Mouse (Mus musculus) urinary bladder, postnatal 14 days (tissue): ENCODE data around the gene Slc38a11.

Source experiments
- DNase-seq: peaks from one replicate; pipeline ENCODE4 v3.0.0; 2021; ENCODE audit warnings: low spot score

Slc38a11 gene

DNA sequence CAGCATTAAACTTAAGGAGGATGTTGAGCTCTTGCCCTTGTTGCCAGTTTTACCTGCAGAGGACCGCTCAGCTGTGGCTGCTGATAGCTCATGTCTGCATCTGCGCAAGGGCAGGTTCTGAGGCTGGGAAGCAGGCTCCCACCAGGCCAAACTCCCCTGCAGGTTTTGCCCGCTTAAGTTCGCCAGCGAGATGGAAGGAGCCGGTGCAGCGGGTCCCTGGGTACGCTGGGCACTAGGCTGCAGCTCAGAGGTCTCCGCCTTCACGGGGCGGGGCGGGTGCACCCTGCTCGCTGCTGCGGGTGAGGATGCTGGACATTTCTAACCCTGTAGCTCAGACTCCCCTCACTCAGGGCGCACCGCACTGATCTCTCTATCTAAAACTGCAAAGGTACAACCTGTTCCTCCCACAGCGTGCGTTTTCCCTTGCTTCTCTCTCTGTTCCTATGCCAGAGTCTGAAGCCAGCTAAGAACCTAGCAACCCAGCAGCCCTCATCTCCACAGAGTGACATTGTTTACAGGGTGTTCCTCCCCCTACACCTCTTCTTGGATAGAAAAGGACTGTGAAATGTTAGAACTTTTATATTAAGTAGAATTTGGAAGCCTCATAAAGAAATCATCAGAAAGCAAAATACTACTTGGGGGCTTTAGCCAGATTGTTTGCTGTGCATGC is at the start of gene Slc38a11:
TSS of gene Slc38a11 (minus strand) at position 207 of the 670 bp plus-strand sequence.
- peak; percentile 6 for DNase-seq

DNA sequence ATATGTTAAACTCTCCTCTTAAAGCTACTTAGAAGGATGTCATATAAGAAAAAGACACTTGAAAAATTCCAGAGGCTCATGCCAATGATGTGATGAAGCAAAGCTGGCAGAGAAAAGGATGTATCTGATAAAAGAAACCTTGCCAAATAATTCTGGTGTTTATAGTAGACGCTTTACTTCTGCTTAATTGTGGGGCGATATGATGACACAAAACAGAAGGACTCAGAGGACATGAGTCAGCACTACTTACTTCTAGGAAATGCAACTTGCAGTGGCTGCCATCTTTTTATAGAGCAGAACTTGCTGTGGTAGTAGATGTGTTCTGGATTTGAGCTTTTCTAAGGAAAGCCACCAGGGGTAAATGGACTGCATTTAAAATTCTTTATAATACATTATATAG is 43.3 kb upstream of the Slc38a11 start:
- DNase-seq: no peak

DNA sequence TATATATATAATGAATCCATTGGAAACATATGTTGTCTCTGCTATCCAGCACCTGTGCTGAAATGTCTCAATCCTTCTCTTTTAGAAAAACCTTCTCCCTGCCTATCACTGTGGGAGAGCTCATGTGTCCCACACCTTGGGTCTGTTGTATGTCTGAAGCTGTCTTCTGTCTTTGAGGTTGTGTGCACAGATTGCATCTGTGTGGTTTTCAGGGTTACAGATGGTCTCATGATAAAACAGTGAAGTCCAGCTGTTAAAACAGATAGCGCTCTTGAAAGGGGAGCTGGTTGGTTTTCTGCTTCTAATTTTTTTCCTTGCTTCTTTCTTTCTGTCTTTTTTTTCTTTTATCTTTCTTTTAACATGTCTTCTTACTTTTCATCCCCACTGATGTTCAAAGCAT is 41.6 kb upstream of the Slc38a11 start:
- no peak for DNase-seq

GRCm38 (mm10) chr2:65402001-65402400 is 38.2 kb upstream of the Slc38a11 start:
- no peak for DNase-seq

DNA sequence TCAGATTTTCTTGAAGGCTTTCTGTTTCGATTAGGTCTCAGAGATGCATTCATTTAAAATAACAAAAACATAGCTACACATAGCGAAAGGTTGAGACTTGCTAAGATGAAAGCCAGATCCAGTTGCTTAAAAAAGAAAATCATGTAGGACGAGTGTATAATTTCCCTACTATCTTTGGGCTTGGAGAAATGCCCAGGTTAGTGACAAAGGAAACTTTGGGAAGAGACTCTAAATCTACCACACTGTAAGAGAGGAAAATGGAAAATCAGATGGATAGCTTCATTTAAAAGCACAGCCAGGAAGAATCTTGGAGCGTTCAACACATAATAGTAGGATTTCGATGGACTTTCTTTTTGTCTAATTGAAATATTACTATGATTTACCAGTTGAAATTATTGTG is 36.1 kb upstream of the Slc38a11 start:
- no peak for DNase-seq

GRCm38 (mm10) chr2:65396128-65396527 is 32.3 kb upstream of the Slc38a11 start:
- DNase-seq: no peak

DNA sequence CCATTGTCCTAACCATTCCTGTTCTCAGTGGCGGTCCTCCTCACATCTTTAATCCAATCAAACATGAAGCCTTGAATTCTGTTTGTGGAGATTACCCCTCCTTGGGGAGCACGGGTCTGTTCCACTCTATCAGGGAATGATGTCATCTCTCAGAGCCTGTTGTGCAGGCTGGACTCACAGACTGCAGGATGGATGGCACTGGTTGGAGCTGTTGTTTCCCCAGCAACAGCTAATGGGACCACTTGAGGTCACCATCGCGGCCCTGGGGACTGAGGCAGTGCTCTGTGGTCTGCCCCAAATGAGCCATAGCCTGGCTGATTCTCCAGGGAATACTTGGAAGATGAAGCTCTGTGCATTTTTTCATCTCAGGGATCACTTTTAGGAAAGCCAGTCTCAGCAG is 29.2 kb upstream of the Slc38a11 start:
- no peak for DNase-seq

DNA sequence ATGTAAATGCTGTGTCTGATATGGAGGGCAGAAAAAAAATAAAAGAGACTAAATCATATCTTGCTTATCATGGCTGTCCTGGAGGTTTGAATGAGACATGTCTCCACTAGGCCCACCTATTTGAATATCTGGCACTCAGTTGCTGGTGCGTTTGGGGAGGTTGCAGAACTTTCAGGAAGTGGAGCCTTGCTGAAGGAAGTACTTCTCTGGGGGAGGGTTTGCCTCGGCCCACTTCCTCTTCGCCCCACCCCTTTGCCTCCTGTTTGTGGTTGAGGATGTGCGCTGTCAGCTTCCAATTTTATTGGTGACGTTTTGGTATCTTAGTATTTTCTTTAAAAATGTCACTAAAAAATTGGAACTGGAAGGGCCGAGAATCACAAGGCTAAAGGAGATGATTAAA is 27.5 kb upstream of the Slc38a11 start:
- DNase-seq: no peak

- DNase-seq: no peak
Observed at GRCm38 (mm10) chr2:65384815-65385214, 21.0 kb upstream of the Slc38a11 start.

DNA sequence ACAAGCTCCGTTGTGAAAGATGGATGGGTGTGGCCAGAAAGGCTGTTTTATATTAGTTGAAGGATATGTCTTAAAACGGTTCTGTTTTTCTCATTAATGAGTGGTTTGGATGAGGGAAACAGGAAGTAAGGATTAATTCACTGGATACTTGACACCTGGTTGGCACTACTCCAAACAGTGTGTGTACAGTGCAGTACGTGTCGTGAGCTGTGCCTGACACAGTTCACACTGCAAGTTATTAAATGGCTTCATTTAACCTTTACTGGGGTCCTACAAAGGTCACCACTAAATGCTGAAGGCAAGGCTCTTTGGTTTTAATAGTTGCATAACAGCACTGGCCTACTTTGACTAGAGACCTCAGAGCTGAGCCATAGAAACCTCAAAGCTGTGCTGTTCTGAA is 18.7 kb upstream of the Slc38a11 start:
- no peak for DNase-seq

GRCm38 (mm10) chr2:65378425-65378824 is 14.6 kb upstream of the Slc38a11 start:
- no peak for DNase-seq

DNA sequence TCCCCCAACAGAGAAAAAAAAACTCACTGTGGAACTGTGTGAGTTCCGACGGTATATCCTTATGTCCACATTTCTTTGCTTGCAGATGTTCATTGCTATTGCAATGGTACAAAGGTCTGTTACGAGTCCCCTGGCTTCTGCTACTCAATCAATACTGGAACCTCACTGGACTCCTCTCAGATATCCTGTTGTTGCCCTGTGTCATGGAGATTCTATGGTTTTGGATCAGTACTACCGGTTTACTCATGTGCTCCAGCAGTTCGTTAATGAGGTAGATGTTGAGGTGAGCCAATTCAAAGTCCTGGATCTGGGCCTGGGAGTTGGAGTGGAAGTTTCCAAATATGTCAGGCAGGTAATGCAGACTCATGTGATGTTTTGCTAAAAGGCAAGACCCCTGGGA is 10.6 kb upstream of the Slc38a11 start:
- DNase-seq: no peak

DNA sequence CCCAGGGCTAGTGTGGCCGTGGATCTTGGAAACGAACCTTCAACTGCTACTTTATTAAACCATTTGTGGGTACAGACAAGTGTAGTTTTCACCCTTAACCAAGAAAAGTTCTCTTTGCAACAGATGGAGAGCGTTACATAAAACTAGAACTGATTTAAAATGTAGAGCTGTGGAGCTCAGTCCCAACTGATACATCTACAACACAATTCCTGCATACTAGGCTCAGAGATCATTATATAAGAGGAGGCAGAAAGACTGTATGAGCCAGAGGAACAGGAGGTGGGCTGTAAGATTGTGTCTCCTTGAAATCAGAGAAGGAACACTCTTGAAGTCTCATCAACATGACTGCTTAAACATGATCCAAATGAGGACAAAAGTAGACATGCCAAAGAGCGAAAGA is 9.2 kb upstream of the Slc38a11 start:
- DNase-seq: no peak

DNA sequence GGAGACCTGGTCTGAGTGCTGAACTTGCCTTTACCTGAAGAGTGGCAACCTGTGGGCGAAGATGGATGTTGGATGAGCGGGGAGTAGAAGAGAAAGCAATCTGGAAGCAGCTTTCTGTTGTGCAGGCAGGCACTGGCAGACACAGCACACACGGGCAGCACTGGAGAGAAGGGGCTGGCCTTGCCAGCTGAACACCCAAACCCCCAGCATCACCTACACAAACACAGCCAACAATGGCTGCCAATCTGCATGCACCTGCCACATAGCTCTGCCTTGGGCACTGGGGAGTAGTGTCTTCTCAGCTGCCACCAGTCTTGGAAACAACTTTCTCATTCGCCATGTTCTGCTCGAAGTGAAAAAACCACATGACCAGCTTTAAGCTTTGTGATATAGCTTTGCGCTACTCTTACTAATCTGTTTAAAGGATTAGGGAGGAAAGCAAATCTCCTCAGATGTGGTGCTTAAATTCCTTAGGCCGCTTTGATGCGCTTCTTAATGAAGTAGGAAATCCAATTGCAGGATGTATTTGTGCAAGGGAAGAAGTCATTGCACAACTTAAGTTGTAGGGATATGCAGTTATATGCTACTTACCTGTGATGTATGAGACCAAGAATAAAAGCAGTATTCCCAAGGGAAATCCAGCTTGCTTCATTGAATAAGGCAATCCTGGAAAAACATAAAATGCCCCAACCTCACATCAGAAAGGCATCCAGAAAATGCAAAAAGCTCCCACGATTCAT is 2.9 kb downstream of the Slc38a11 start:
- DNase-seq: no peak

DNA sequence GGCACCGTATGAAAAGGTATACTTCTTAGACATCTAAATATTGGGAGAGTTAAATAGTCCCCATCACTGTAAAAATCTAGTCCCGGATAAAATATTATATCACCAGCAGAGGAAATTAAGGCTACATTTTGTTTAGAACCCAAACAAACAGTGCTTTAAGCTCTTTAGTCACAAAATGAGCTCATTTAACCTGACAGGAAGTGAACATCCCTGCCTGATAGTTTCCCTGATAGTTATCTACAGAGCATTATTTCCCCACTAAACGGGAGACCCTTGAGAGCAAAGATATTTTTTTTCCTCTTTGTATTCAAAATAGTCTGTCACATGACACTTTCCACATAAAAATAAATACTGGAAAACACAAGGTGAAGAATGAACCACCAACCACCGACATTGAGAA is 16.5 kb downstream of the Slc38a11 start:
- DNase-seq: no peak

DNA sequence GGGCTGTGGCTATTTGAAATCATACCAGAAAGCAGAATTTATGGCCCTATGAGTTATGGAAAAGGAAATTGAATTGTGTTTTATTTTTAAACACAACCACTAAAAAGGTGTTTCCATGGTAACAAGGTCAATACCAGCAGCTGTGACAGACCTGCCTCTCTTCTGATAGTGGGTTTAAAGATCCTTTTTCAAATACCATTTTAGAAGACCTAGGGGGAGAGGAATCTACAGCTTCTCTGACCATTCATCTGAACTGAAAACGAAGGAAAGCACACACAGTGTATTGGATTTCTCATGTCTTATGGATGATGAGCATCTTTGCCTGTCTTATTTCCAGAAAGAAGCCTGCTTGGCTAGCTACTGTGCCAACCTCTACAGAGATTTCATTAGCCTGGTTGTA is 16.9 kb downstream of the Slc38a11 start:
- no peak for DNase-seq

DNA sequence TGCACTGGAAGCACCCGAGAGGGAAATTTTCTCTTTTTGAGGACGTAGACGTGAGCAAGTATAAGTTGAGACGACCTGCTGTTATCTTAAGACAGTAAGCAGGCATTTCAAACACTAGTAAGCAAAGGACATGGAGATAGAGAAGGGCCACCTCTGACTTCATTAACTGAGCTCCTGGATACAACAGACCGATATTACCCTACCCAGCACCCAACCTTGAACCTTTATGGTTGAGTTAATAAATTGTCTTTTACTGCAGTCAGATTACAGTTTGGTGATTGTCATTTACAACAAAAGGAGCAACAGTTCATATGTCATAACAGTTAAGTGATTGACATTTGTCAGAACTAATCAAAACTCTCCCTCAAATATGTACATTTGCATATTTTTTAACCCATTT is 17.8 kb downstream of the Slc38a11 start:
- DNase-seq: no peak

DNA sequence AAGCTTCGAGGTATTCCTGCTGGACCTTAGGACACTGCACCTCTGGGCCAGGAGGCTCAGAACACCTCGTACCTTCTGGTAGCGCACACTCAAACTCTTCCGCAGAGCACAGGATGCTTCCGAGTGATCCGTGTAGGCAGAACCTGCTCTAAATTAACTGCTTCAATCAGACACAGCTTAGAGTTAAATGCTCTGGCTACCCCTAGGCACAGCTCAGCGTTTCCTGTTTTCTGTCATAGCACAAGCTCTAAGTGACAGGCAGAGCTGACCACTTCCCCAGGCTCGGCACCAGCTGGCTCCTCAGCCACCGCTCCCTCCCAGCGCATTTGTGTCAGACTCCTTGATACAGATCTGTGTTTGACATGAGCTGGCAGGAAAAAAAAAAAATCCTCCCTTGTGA is 21.8 kb downstream of the Slc38a11 start:
- peak; percentile 32 for DNase-seq

DNA sequence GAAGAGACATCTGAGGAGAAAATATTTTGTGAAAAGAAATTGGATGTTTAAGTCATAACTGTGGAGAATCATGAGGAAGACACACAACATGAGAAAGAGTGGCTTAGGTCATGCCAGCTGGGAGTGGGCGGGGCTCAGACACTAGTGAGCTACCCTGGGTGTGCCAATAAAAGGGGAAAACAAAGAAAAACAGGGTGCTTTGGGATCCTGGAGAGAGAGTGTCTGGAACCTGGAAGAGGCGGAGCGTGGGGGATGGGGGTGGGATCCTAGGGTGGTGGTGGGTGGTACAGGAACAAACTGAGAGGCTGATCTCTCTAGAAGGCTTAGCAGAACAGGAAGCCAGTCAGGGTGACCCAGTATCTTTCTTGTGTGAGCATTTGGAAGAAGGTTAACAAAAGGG is 23.0 kb downstream of the Slc38a11 start:
- DNase-seq: no peak

DNA sequence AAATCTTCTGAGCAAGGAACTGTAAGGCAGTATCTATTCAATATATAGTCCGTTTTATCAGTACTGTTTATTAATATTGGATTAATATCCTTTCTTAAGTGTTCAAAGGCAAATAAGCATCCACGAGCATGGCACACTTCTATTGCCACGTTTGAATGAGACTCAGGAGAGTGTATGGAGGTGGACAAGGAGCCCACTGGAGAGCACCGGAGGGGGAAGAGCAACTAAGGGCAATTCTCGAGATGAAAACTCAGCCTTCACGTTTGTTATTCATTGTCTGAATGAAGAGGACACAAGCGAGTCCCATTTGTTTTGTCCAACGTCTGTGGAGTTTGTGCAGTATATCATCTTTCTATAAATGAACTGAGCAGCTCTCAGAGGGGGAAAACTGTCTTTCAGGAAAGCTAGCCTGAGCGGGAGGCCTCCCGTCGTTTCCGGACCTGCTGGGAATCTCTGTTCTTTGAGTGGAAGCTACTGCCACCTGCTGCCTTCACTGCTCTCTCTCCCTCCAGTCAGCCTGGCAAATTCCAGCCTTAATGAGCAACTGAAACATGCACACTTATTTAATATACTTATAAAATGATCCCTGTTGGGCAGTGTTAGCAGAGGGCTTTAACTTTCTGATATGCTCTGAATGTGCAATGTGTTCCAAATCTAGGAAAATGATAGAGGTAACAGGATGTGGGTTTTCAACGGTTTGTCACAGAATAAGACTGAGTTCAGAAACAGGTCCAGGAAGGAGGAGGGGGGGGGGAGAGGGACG is 26.3 kb downstream of the Slc38a11 start:
- DNase-seq: peak; percentile 54

- DNase-seq: no peak
Observed at GRCm38 (mm10) chr2:65336608-65337007, 27.2 kb downstream of the Slc38a11 start.

DNA sequence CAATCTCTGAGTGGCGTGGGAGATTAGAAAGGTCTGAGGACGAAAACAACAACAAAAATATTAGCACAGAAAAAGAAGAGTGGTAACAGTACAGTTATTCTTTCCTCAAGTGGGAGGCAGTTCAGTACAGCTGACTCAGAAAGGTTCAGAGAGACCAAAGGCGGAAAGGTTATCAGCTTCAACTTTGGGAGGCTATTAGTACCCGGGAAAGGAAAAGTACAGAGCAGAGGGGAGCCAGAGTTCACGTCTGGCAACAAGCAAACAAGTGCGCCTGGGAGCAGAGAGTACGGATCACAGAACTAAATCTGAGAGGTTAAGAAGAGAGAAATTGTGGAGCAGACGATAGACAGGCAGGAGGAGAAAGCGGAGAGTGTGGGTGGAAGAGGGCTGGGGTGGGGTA is 29.7 kb downstream of the Slc38a11 start:
- DNase-seq: no peak

DNA sequence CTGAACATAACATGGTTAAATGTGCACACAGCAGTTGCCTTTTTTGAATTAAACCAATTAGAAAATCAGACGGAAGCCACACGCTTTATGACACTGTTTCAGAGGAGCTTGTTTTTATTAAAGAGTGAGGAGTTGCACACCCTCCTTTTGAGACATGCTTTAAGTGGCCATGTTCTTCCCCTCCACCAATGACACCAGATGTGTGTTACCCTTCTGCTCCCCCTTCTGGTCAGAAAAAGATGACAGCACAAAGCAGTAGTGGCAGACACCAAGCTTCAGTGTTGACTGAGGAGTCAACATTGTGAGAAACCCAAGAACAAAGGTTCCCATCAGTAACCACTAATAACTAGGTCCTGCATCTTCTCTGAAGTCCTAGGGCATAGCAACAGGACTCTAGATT is 32.5 kb downstream of the Slc38a11 start:
- DNase-seq: peak; percentile 33
